Mouse (Mus musculus): ENCODE data around the gene Cited2. TPM values are rescaled to one million over a fixed set of nuclear protein-coding genes. Genes with fewer than 3 reads are reported as not detected.

Gene Cited2
- polyA plus RNA-seq, 1 experiment = 55.0 TPM

DNA sequence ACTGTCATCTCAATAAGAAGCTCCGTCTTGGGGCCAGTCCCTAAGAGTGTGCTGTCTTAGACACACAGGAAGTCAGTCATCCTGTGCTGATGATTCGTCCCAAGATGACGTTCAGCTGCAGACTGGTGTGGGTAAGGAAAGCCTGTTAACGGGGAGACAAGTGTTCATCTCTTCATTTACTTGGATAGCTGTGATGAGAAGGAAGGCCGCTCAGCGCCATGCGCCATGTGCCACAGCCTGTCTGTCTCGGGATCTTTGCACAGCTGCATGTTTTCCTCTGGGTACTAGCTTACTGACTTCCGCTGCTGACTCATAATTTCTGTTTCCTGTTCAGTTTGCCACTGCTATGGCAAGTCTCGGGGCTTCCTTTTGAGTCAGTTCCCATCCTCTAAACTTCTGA is 49.3 kb downstream of the Cited2 start:
- 43% methylated on average over 10 of the region's 10 CpGs for WGBS
- DNase-seq = no peak
- no peak overlapping the region for H3K4me3 ChIP-seq (replicated peaks; ENCODE audit: extremely low read depth, low read depth, low read length)
- no peaks in the 10 kb centered on the region for H3K4me1 ChIP-seq (ENCODE audit: control insufficient read depth, insufficient read depth, low read length)
- TF ChIP-seq CTCF (IDR thresholded peaks at IDR 0.05; ENCODE audit: insufficient read depth, low read length) = no peak
- TF ChIP-seq POLR2A (IDR thresholded peaks at IDR 0.05; ENCODE audit: borderline replicate concordance, extremely low read depth, low read depth, low read length) = no peak

DNA sequence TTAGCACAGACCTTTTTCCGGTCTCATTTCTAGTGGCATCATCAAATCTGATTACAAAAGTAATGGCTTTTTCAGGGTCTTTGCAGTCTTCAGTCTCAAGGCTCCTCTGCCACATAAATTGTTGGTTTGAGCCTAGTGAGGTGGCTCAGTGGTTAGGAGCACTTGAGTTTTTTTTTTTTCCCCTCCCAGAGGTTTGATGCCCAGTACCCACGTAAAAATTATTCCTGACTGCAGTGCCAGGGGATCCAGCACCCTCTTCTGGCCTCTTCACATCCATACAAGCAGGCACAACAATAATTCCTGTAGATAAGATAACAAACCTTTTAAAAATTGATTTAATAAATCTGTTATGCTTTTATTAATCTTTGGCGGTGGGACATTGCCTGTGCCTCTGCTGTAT is 51.3 kb downstream of the Cited2 start:
- no peaks in the 10 kb centered on the region for H3K4me1 ChIP-seq (ENCODE audit: control insufficient read depth, insufficient read depth, low read length)
- no peak for DNase-seq
- TF ChIP-seq POLR2A (IDR thresholded peaks at IDR 0.05; ENCODE audit: borderline replicate concordance, extremely low read depth, low read depth, low read length) = no peak
- no peak for TF ChIP-seq CTCF (IDR thresholded peaks at IDR 0.05; ENCODE audit: insufficient read depth, low read length)
- WGBS = 82% methylated on average over 3 of the region's 3 CpGs
- H3K4me3 ChIP-seq (replicated peaks; ENCODE audit: extremely low read depth, low read depth, low read length) = no peak overlapping the region

DNA sequence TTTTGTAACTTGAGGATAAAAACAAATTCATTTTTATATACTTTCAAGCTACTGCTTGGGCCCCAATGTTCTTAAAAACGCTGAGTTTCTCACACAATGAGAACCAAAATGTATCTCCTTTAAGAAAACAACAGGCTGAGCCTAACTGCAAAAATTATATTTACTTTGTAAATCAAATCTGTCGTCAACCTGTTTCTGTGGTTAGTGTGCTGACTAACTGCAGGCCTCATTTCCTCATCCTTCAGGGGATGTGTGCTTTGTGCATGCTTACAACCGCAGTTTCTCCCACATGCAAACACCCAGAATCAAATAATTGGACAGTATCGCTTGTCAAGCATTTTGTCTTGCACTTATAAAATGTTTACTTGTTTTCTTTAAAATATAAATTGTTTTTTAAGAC is 52.1 kb downstream of the Cited2 start:
- no peak for DNase-seq
- whole genome bisulfite sequencing = 52% methylated on average over 4 of the region's 4 CpGs
- TF ChIP-seq CTCF (IDR thresholded peaks at IDR 0.05; ENCODE audit: insufficient read depth, low read length) = no peak
- TF ChIP-seq POLR2A (IDR thresholded peaks at IDR 0.05; ENCODE audit: borderline replicate concordance, extremely low read depth, low read depth, low read length) = no peak
- no peak overlapping the region for H3K4me3 ChIP-seq (replicated peaks; ENCODE audit: extremely low read depth, low read depth, low read length)
- no peaks in the 10 kb centered on the region for H3K4me1 ChIP-seq (ENCODE audit: control insufficient read depth, insufficient read depth, low read length)

Other genes starting within 250 kb of the Cited2 start
- 1.3 and 6.4 TPM in 2 replicates for gene Txlnb, start 73.0 kb downstream of the Cited2 start, polyA plus RNA-seq (2012; rRNA removed)
- gene Heca, start 224.8 kb downstream of the Cited2 start, polyA plus RNA-seq (2012; rRNA removed) = 23.1 and 30.9 TPM in 2 replicates

Data from lung, adult 2 months (tissue).